Mouse (Mus musculus): ENCODE data around the gene Haspin. TPM values are rescaled to one million over a fixed set of nuclear protein-coding genes. Genes with fewer than 3 reads are reported as not detected.

Haspin gene
- 2.2 TPM for polyA plus RNA-seq (2017; shearing (Covaris generic))

DNA sequence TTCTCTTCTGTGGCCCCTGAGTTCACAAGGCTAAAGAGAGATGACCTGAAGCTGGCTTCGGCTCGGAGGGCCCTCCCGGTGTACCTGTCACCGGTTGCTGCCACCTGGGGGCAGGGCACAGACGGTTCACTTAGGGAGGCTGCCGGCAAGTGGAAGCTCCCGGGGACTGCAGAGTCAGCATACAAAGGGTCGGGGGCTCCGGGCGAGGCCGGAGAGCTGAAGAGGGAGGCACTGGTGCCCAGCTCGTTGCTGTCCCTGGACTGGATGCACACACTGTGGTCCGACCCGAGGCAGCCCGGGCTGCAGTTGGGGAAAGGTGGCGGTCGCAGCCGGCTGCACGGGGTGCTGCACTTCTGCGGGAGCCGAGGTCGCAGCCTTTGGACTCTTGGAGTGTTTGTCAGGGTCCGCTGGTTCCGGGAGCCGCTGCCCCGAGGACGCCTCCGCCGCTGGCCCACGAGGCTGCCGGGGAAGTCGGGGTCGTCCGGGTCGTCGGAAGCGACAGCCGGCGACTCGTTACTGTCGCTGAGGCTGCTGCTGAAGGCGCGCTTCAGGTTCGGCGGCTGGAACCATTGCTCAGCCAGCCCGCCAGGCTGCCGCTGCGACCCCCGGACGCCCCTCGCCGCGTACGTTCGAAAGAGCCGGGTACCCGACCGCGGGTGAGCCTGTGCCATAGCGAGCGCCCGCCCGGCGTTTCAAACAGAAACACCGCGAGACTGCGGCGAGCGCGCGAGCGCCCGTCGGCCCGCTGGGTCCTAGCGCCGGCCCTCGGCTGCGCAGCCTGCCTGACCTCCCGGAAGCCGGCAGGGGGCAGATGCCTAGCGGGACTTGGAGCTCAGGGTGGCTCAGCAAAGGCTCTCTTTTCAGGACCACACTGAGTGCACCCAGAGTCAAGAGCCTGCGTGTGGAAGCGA is at the start of gene Haspin:
Gene Haspin, minus strand, starts transcription at position 704 of the 911 bp plus-strand sequence.

DNA sequence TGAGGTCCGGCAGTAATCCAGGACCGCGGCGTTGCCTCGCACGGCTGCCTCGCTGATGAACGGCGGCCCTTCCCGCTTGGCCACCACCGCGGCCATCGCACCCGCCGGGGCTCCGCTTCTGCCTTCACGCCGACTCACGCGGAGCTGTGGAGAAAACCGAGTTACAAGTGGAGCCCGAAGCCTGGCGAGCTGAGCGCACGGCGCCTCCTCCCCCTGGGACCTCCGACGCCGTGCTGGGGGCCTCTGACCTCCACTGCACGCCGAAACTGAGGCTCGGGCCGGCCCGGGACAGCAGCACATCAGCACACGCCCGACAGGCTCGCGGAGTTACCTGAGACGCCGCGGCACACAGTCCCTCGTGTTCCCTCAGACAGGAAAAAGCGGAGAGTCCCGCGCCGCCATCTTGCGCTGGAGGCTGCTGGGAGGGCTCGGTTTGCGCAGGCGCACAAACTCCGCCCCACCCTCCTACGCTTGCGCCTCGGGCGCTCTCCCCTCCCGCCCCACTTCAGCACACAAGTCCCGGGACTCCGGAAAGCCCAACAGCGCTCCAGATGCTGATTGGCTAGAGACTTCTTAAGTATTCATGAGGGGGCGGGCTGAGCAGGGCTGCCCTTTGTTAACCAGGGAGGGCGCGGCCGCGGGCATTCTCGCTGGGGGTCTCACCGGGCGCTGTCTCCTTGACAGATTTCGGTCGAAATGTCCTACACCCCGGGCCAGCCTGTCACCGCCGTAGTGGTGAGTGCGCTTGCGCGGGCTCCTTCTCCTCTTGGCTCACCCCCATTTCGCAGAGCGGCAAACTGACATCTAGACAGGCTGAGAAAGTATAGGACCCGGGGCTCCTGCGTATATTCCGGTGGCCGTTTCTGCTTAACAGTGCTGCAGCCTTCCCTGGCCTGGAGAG is 38.8 kb upstream of the Haspin start, which contains the start of the genes Emc6 and Tax1bp3:
Gene Emc6, minus strand, starts transcription at position 430 of the 901 bp plus-strand sequence.
Gene Tax1bp3, plus strand, starts transcription at position 476 of the 901 bp plus-strand sequence.

DNA sequence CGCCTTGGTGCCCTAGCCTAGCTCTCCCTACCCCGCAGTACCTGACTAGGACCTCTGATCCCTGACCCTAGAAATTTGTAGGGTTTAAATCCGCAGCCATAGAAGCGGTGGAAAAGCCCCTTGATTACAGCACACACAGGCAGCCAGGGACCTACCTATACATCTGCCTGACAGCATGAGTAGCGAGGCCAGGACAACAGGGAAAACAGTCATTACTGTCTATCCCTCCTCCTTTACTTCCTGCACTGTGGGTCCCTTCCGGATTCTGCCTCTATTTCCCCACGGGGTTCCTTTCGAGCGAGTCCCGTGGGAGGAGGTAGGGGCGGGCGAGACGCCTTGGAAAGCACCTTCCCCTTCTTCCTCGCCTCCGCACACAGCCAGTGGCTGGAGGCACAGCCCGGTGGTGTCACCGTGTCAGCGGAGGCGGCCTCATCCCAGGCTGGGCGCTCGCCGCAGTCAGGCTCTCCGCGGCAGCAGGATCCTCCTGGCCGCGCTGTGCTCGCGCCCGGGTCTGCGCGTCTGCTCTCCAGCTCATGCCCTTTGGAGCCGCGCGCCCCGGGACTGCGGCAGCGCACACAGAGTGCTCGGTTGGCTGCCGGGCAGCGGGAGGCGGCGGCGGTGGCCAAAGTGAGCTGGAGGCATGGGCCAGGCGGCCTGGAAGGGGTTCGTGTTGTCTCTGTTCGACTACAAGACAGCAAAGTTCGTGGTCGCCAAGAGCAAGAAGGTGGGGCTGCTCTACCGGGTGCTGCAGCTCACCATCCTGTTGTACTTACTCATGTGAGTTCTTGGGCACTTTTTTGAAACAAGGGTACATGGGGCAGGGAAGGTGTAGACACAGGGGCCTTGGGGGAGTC is 22.1 kb upstream of the Haspin start, which contains the start of gene P2rx5:
Gene P2rx5, plus strand, starts transcription at position 465 of the 854 bp plus-strand sequence.

DNA sequence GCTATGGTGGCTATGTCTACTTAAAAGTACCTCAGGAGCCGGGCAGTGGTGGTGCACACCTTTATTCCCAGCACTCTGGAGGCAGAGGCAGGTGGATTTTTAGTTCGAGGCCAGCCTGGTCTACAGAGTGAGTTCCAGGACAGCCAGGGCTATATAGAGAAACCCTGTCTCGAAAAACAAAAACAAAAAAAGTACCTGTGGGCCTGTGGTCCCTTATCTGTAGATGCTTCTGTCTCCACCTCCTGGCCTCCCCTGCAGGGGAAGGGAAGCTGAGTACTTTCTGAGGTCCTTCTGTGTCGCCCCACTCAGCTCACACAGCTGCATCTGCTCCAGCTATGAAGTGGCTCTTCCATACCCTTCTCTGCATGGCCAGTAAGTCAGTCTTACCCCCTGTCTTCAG is 47.8 kb downstream of the Haspin start, which contains the start of gene Itgae:
Gene Itgae, plus strand, starts transcription at position 301 of the 400 bp plus-strand sequence.

Other genes starting within 250 kb of the Haspin start
- gene Atp2a3, start 177.1 kb downstream of the Haspin start, polyA plus RNA-seq (2017; shearing (Covaris generic)) = 262 TPM
- gene P2rx1, start 139.2 kb downstream of the Haspin start, polyA plus RNA-seq (2017; shearing (Covaris generic)) = not detected
- gene Camkk1, start 119.3 kb downstream of the Haspin start, polyA plus RNA-seq (2017; shearing (Covaris generic)) = 2.0 TPM
- 7.0 TPM for gene Ncbp3, start 90.5 kb downstream of the Haspin start, polyA plus RNA-seq (2017; shearing (Covaris generic))
- gene Itgae, start 47.7 kb downstream of the Haspin start, polyA plus RNA-seq (2017; shearing (Covaris generic)) = 0.59 TPM
- not detected for gene P2rx5, start 22.1 kb upstream of the Haspin start, polyA plus RNA-seq (2017; shearing (Covaris generic))
- 95.4 TPM for gene Emc6, start 38.7 kb upstream of the Haspin start, polyA plus RNA-seq (2017; shearing (Covaris generic))
- gene Tax1bp3, start 38.8 kb upstream of the Haspin start, polyA plus RNA-seq (2017; shearing (Covaris generic)) = 12.4 TPM
- 8.6 TPM for gene Ctns, start 60.7 kb upstream of the Haspin start, polyA plus RNA-seq (2017; shearing (Covaris generic))
- gene Shpk, start 61.2 kb upstream of the Haspin start, polyA plus RNA-seq (2017; shearing (Covaris generic)) = 6.2 TPM
- gene Trpv1, start 96.0 kb upstream of the Haspin start, polyA plus RNA-seq (2017; shearing (Covaris generic)) = not detected
- gene Trpv3, start 129.1 kb upstream of the Haspin start, polyA plus RNA-seq (2017; shearing (Covaris generic)) = 0.12 TPM
- 0.82 TPM for gene Aspa, start 191.3 kb upstream of the Haspin start, polyA plus RNA-seq (2017; shearing (Covaris generic))
- gene Gm49340, start 191.4 kb upstream of the Haspin start, polyA plus RNA-seq (2017; shearing (Covaris generic)) = not detected
- gene Spata22, start 191.4 kb upstream of the Haspin start, polyA plus RNA-seq (2017; shearing (Covaris generic)) = not detected
- not detected for gene Olfr20, start 212.5 kb upstream of the Haspin start, polyA plus RNA-seq (2017; shearing (Covaris generic))
- gene Olfr376, start 233.0 kb upstream of the Haspin start, polyA plus RNA-seq (2017; shearing (Covaris generic)) = not detected

Measured in effector memory CD4-positive, alpha-beta T cell, adult 7 months (primary cell).